Mouse (Mus musculus) heart, embryonic 16.5 days (tissue): Measurements from ENCODE around the gene Fam171a1. TPM values are rescaled to one million over a fixed set of nuclear protein-coding genes. Genes with fewer than 3 reads are reported as not detected.
"Not testable (repeated sequence)": the region's sequence is repeated elsewhere in the genome, so short reads cannot be mapped to it uniquely, and the experiment has no call there.

ENCODE experiments used
- ATAC-seq: fragments of 200-750 bp; cut with Nextera tagmentation; replicated peaks from 2 replicates; pipeline ENCODE4 v1.8.0; 2017; ENCODE audit warnings: moderate number of reproducible peaks; ENCODE audit not compliant: insufficient read depth, low FRiP score; ENCODE audit errors: extremely low read depth
- H3K27ac ChIP-seq: fragments of 300-500 bp; sonication (generic); 2 replicates; pipeline ENCODE4 v1.5.1; 2014; ENCODE audit warnings: mild to moderate bottlenecking, low read length, control low read depth, moderate library complexity
- H3K27me3 ChIP-seq: fragments of 300-500 bp; sonication (generic); 2 replicates; pipeline ENCODE4 v1.6.1; 2014; ENCODE audit warnings: low read length, mixed read lengths; ENCODE audit not compliant: control insufficient read depth, insufficient read depth
- H3K36me3 ChIP-seq: fragments of 300-500 bp; sonication (generic); 2 replicates; pipeline ENCODE4 v1.6.1; 2014; ENCODE audit not compliant: control insufficient read depth, insufficient read depth
- H3K4me1 ChIP-seq: fragments of 300-500 bp; sonication (generic); 2 replicates; pipeline ENCODE4 v1.6.1; 2014; ENCODE audit warnings: low read length, mixed read lengths; ENCODE audit not compliant: control insufficient read depth, insufficient read depth
- H3K4me2 ChIP-seq: fragments of 300-500 bp; sonication (generic); 2 replicates; pipeline ENCODE4 v1.6.1; 2014; ENCODE audit warnings: low read depth, mild to moderate bottlenecking, control low read depth, low read length
- H3K4me3 ChIP-seq: fragments of 300-500 bp; sonication (generic); 2 replicates; pipeline ENCODE4 v1.5.1; 2014; ENCODE audit warnings: mild to moderate bottlenecking, control low read depth, low read length
- H3K9ac ChIP-seq: fragments of 300-500 bp; sonication (generic); 2 replicates; pipeline ENCODE4 v1.6.1; 2014; ENCODE audit warnings: low read length, control low read depth
- H3K9me3 ChIP-seq: fragments of 300-500 bp; sonication (generic); replicated peaks from 2 replicates; pipeline ENCODE4 v1.6.1; 2016; ENCODE audit warnings: low read length; ENCODE audit not compliant: control insufficient read depth
- WGBS: fragments of 180-500 bp; shearing (Covaris S2); extraction: QIAGEN DNeasy Blood & Tissue Kit; methylation state at CpG from one replicate; pipeline ENCODE4 v1.1.7; 2014; 5-methylcytosine and 5-hydroxymethylcytosine counted together
- polyA plus RNA-seq: library from polyadenylated mRNA; unstranded; fragments of >200 nt; fragmentation: Nextera tagmentation; extraction: Ambion mirVana; gene quantifications from 2 replicates; pipeline ENCODE4 v1.2.1, GENCODE M21; 2015

Gene Fam171a1
- polyA plus RNA-seq, 1 experiment from 2014 or later, result 21.6 TPM

DNA sequence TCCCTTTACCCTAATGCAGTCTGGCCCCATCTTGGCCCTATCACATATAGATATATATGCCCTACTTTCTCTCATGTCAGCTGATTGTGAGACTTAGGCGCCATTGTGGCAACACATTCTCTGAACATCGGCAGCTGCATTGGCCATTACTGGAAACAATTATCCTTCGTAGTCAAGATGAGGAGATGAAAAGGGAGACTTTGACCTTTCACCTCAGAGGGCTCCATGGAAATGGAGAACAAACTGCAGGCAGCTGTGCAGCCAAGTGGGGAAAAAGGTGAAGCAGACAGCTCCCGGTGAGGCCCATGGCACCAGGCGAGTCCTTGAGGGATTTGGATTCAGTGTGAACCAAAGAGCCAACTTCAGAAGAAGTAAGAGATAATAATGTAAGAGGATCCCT lies 81.5 kb downstream of the Fam171a1 start:
- WGBS, result 86% methylated on average over 5 of the region's 5 CpGs
- H3K27ac ChIP-seq, result no peak overlapping the region
- no peak for ATAC-seq

GRCm38 (mm10) chr2:3200422-3200821 lies 86.4 kb downstream of the Fam171a1 start:
- Histone ChIP-seq H3K4me1 (peaks cover 14% of the 10 kb centered on the region), H3K27me3 (no peaks in the 10 kb centered on the region), H3K4me2 (no peak overlapping the region), H3K9me3 (no peaks in the 10 kb centered on the region), H3K27ac (peak overlapping the region; percentile 46; the same call in 1 of the 2 replicates), H3K9ac (no peak overlapping the region), H3K4me3 (no peak overlapping the region), H3K36me3 (peaks cover 6% of the 10 kb centered on the region; the same call in 1 of the 2 replicates)
- ATAC-seq, result peak; percentile 84; the same call in 1 of the 2 replicates
- 46% methylated on average over 4 of the region's 4 CpGs for WGBS

More for the DNA sequence above, 81.5 kb downstream of the Fam171a1 start:
- Histone ChIP-seq H3K36me3 (peaks cover 6% of the 10 kb centered on the region; the same call in 1 of the 2 replicates), H3K4me1 (peaks cover 8% of the 10 kb centered on the region), H3K27me3 (no peaks in the 10 kb centered on the region), H3K4me3 (no peak overlapping the region), H3K9me3 (no peaks in the 10 kb centered on the region), H3K9ac (no peak overlapping the region), H3K4me2 (no peak overlapping the region)

DNA sequence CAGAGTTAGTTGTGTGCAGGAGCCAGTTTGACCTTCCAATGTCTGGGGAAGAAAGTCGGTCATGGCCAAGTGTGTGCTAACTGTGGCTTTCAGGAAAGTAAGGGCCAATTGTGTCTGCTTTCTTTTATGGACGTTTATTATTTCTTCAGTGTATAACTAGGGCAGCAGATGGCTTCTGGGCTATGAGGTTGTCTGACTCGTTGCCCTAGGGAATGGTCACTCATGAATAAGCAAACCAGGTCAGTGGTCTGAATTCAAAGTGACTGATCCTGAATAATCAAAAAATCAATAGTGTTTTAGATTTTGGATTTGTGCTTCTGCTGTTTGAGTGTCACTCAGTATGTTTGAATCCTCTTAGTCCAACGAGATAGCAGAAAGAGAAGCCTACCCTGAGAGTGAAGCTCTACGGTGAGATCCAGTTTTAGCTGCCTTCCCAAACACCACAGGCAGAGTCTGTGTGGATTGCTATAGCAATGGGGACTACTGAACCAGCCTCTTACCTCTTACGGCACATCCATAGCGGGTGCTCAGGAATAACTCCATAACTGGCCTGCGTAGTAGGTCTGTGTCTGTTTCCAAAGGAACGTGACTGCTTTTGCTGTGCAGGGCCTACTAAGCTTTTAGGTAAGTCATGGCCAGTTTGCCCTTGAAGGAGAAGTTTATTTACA lies 93.1 kb downstream of the Fam171a1 start:
- H3K36me3 ChIP-seq, result peaks cover 5% of the 10 kb centered on the region; the same call in 1 of the 2 replicates
- H3K4me2 ChIP-seq, result no peak overlapping the region
- no peaks in the 10 kb centered on the region for H3K9me3 ChIP-seq
- H3K9ac ChIP-seq, result no peak overlapping the region
- no peak for ATAC-seq
- no peak overlapping the region for H3K4me3 ChIP-seq
- peaks cover 4% of the 10 kb centered on the region; the same call in 1 of the 2 replicates for H3K4me1 ChIP-seq
- no peak overlapping the region for H3K27ac ChIP-seq
- no peaks in the 10 kb centered on the region for H3K27me3 ChIP-seq
- 88% methylated on average over 9 of the region's 9 CpGs for WGBS

DNA sequence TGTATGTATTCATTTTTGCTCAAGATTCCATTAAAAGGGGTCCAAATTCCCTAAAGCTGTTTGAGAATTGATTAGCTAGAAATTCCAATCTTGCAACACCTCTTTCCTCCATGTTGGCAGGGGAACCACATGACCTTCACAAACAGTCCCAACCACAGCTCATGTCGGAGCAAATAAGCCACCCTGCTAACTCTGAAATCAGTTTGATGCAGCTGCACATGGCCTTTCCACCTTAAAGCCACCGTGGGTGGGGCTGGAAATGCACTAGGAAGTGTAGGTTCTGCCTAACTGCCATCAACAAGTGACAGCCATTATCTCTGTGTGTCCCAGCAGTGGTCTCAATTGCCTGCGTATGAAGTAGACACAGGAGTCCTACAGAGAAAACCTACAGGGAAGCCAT lies 101.5 kb downstream of the Fam171a1 start:
- Histone ChIP-seq H3K4me2 (no peak overlapping the region), H3K27me3 (no peaks in the 10 kb centered on the region), H3K9ac (no peak overlapping the region), H3K9me3 (no peaks in the 10 kb centered on the region), H3K4me3 (no peak overlapping the region), H3K27ac (no peak overlapping the region), H3K36me3 (peaks cover 7% of the 10 kb centered on the region; the same call in 1 of the 2 replicates), H3K4me1 (no peaks in the 10 kb centered on the region)
- no peak for ATAC-seq
- 67% methylated on average over 3 of the region's 3 CpGs for WGBS

DNA sequence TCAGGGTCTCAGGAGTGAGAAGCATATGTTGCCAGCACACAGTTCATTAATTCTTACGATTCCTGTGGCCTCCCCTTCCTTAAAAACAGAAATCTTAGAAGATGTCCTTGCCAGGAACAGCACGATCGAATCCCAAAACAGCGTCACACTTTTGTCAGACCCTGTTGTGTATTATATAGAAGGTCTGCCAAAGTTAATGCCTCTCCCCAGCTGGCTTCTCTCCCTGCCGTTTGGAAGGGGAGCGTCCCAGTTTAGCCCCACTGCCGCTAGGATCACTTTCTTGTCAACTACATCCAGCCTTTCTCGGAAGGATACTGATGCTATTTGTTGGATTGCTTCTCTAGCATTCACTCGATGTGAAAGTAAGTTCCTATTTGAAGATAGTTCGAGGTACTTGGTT lies 102.6 kb downstream of the Fam171a1 start:
- Histone ChIP-seq H3K9ac (no peak overlapping the region), H3K27me3 (no peaks in the 10 kb centered on the region), H3K36me3 (peaks cover 8% of the 10 kb centered on the region; the same call in 1 of the 2 replicates), H3K27ac (no peak overlapping the region), H3K4me3 (no peak overlapping the region), H3K4me2 (no peak overlapping the region), H3K9me3 (no peaks in the 10 kb centered on the region), H3K4me1 (no peaks in the 10 kb centered on the region)
- no peak for ATAC-seq
- 73% methylated on average over 10 of the region's 10 CpGs for WGBS

DNA sequence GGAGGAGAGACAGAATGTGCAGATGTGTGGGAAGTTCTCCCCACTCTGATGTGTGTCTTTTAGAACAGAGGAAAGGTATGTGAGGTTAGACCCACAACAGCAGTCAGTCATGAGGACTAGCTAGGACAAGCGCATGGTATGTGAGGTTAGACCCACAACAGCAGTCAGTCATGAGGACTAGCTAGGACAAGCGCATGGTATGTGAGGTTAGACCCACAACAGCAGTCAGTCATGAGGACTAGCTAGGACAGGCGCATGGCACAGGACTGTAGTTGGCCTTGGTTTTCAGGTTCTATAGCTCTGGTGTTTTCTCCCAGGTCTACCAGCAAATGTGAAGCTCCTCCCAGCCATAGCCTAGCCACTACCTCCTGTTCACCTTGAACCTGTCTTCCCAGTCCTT lies 103.6 kb downstream of the Fam171a1 start:
- not testable (repeated sequence) for H3K9me3 ChIP-seq, H3K4me1 ChIP-seq, ATAC-seq, H3K27me3 ChIP-seq, H3K27ac ChIP-seq, H3K9ac ChIP-seq, H3K36me3 ChIP-seq, H3K4me3 ChIP-seq, H3K4me2 ChIP-seq
- WGBS, result 95% methylated on average over 3 of the region's 3 CpGs

DNA sequence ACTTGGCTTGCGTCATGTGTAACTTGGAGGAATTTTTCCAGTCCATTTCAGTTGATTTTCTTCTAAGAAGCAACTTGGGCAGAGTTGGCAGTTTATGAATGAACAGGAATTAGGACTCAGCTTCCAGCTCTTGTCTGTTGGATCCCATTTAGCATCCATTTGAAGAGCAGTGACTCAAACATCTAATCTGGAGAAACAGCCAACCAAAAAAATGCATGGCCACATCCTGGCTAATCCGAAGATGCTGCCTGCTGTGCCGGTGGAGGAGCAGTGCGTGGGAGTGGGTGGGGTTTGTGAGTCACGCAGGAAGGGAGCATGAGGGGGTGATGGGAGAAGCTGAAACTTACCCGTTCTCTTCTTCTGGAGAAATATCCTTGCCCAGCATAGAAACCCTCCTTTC lies 104.2 kb downstream of the Fam171a1 start:
- 58% methylated on average over 6 of the region's 6 CpGs for WGBS
- Histone ChIP-seq H3K27ac (no peak overlapping the region), H3K27me3 (no peaks in the 10 kb centered on the region), H3K4me3 (no peak overlapping the region), H3K36me3 (peaks cover 8% of the 10 kb centered on the region; the same call in 1 of the 2 replicates), H3K9me3 (no peaks in the 10 kb centered on the region), H3K4me2 (no peak overlapping the region), H3K4me1 (no peaks in the 10 kb centered on the region), H3K9ac (no peak overlapping the region)
- ATAC-seq, result no peak

- ATAC-seq, result 0 out of 2 replicates have a peak, but pooled peaks have one; percentile 45
- Histone ChIP-seq H3K4me1 (no peaks in the 10 kb centered on the region), H3K9ac (no peak overlapping the region), H3K27ac (no peak overlapping the region), H3K4me3 (no peak overlapping the region), H3K27me3 (no peaks in the 10 kb centered on the region), H3K9me3 (no peaks in the 10 kb centered on the region), H3K4me2 (no peak overlapping the region), H3K36me3 (0 out of 2 replicates have a peak, but pooled peaks cover 13% of the 10 kb centered on the region)
- 63% methylated on average over 4 of the region's 4 CpGs for WGBS
Observed at GRCm38 (mm10) chr2:3228475-3228874, 114.5 kb downstream of the Fam171a1 start.

GRCm38 (mm10) chr2:3229060-3229459 lies 115.0 kb downstream of the Fam171a1 start:
- no peak overlapping the region for H3K4me3 ChIP-seq
- H3K4me1 ChIP-seq, result no peaks in the 10 kb centered on the region
- H3K9me3 ChIP-seq, result no peaks in the 10 kb centered on the region
- no peak overlapping the region for H3K4me2 ChIP-seq
- 0 out of 2 replicates have a peak, but pooled peaks cover 13% of the 10 kb centered on the region for H3K36me3 ChIP-seq
- H3K27me3 ChIP-seq, result no peaks in the 10 kb centered on the region
- peak; percentile 83; the same call in 1 of the 2 replicates for ATAC-seq
- H3K9ac ChIP-seq, result no peak overlapping the region
- WGBS, result 10% methylated on average over 2 of the region's 2 CpGs
- H3K27ac ChIP-seq, result no peak overlapping the region
